Mouse (Mus musculus) testis, adult 2 months (tissue): Measurements from ENCODE around the gene Olfr1259. TPM values are rescaled to one million over a fixed set of nuclear protein-coding genes. Genes with fewer than 3 reads are reported as not detected.
"Not testable (repeated sequence)": the region's sequence is repeated elsewhere in the genome, so short reads cannot be mapped to it uniquely, and the experiment has no call there.

Experiments used
- H3K27ac ChIP-seq: fragments of 200-500 bp; 2 replicates; pipeline ENCODE4 v1.5.1; 2012; ENCODE audit warnings: low read depth, low read length; ENCODE audit not compliant: control insufficient read depth, insufficient read depth
- H3K27me3 ChIP-seq: fragments of 200-500 bp; 2 replicates; pipeline ENCODE4 v1.6.1; 2012; ENCODE audit warnings: mild to moderate bottlenecking, low read length, moderate library complexity; ENCODE audit not compliant: control insufficient read depth, insufficient read depth
- H3K36me3 ChIP-seq: fragments of 200-500 bp; 2 replicates; pipeline ENCODE4 v1.6.1; 2012; ENCODE audit warnings: mild to moderate bottlenecking, low read length; ENCODE audit not compliant: control insufficient read depth, insufficient read depth
- H3K4me1 ChIP-seq: fragments of 200-500 bp; 2 replicates; pipeline ENCODE4 v1.6.1; 2012; ENCODE audit warnings: low read length; ENCODE audit not compliant: control insufficient read depth, insufficient read depth
- H3K4me3 ChIP-seq: fragments of 200-500 bp; 2 replicates; pipeline ENCODE4 v1.5.1; 2012; ENCODE audit warnings: low read depth, mild to moderate bottlenecking, low read length, moderate library complexity, mixed read lengths; ENCODE audit not compliant: control insufficient read depth
- CTCF ChIP-seq: fragments of 200-500 bp; IDR thresholded peaks from 2 replicates; pipeline ENCODE4 v1.5.1; 2012; ENCODE audit warnings: low read depth, mild to moderate bottlenecking, inconsistent platforms, low read length, moderate library complexity; ENCODE audit not compliant: control insufficient read depth, insufficient read depth, insufficient replicate concordance
- POLR2A ChIP-seq: fragments of 200-500 bp; IDR thresholded peaks from 2 replicates; pipeline ENCODE4 v1.6.1; 2012; ENCODE audit warnings: low read depth, mild to moderate bottlenecking, inconsistent platforms, low read length, moderate library complexity; ENCODE audit not compliant: control insufficient read depth
- polyA plus RNA-seq: library from polyadenylated mRNA; depleted of rRNA; stranded (reverse); fragments of >200 nt; gene quantifications from 2 replicates; pipeline ENCODE4 v1.2.3, GENCODE M21; 2012; rRNA removed

Gene Olfr1259
- polyA plus RNA-seq, result 0.15 TPM in 1 of 2 replicates, not detected in the other

- no peaks in the 10 kb centered on the region for H3K4me1 ChIP-seq
- H3K4me3 ChIP-seq, result no peak within 1 kb of the TSS
- H3K27me3 ChIP-seq, result no peaks in the 10 kb centered on the region
- no peak within 1 kb of the TSS for H3K27ac ChIP-seq
- no peaks in the 10 kb centered on the region for H3K36me3 ChIP-seq
- no peak for TF ChIP-seq POLR2A
- TF ChIP-seq CTCF, result no peak
Observed at GRCm38 (mm10) chr2:89948564-89948963, at the start of gene Olfr1259. Gene Olfr1259, minus strand, starts transcription at chr2:89948664.

- no peak within 1 kb of the TSS for H3K4me3 ChIP-seq
- H3K27me3 ChIP-seq, result no peaks in the 10 kb centered on the region
- no peak within 1 kb of the TSS for H3K27ac ChIP-seq
- no peak for TF ChIP-seq CTCF
- no peak for TF ChIP-seq POLR2A
- H3K36me3 ChIP-seq, result no peaks in the 10 kb centered on the region
- H3K4me1 ChIP-seq, result no peaks in the 10 kb centered on the region
Observed at GRCm38 (mm10) chr2:89990921-89991320, 42.5 kb upstream of the Olfr1259 start, which contains the start of gene Olfr1261. Gene Olfr1261, plus strand, starts transcription at chr2:89991221.

- Histone ChIP-seq H3K36me3 (no peaks in the 10 kb centered on the region), H3K4me1 (no peaks in the 10 kb centered on the region), H3K27ac (no peak overlapping the region), H3K4me3 (no peak overlapping the region), H3K27me3 (no peaks in the 10 kb centered on the region)
- TF ChIP-seq CTCF (no peak), POLR2A (no peak)
Observed at GRCm38 (mm10) chr2:89977709-89978108, 29.2 kb upstream of the Olfr1259 start.

GRCm38 (mm10) chr2:89974184-89974583 is 25.7 kb upstream of the Olfr1259 start, which contains the start of gene Olfr1260:
Gene Olfr1260, plus strand, starts transcription at chr2:89974340.
- Histone ChIP-seq H3K4me3 (no peak within 1 kb of the TSS), H3K4me1 (no peaks in the 10 kb centered on the region), H3K27ac (no peak within 1 kb of the TSS), H3K27me3 (no peaks in the 10 kb centered on the region), H3K36me3 (no peaks in the 10 kb centered on the region)
- no peak for TF ChIP-seq POLR2A
- TF ChIP-seq CTCF, result no peak

- TF ChIP-seq POLR2A (no peak), CTCF (no peak)
- no peaks in the 10 kb centered on the region for H3K27me3 ChIP-seq
- no peaks in the 10 kb centered on the region for H3K36me3 ChIP-seq
- H3K27ac ChIP-seq, result no peak within 1 kb of the TSS
- H3K4me3 ChIP-seq, result no peak within 1 kb of the TSS
- no peaks in the 10 kb centered on the region for H3K4me1 ChIP-seq
Observed at GRCm38 (mm10) chr2:89927009-89927408, 21.5 kb downstream of the Olfr1259 start, which contains the start of gene Olfr1258. Gene Olfr1258, plus strand, starts transcription at chr2:89927309.

- H3K27ac ChIP-seq, H3K36me3 ChIP-seq, H3K4me3 ChIP-seq, H3K27me3 ChIP-seq, H3K4me1 ChIP-seq: not testable (repeated sequence)
Observed at GRCm38 (mm10) chr2:89912616-89913015, 35.8 kb downstream of the Olfr1259 start.

Other genes with a start within 250 kb of the Olfr1259 start
- not detected in 2 replicates for gene Olfr1252, start 223.7 kb downstream of the Olfr1259 start, polyA plus RNA-seq
- gene Olfr1253, start 191.6 kb downstream of the Olfr1259 start, polyA plus RNA-seq, result not detected in 2 replicates
- not detected in 2 replicates for gene Olfr1254, start 155.0 kb downstream of the Olfr1259 start, polyA plus RNA-seq
- gene Olfr1255, start 136.6 kb downstream of the Olfr1259 start, polyA plus RNA-seq, result not detected in 2 replicates
- gene Olfr1256, start 107.1 kb downstream of the Olfr1259 start, polyA plus RNA-seq, result not detected in 2 replicates
- gene Olfr48, start 100.5 kb downstream of the Olfr1259 start, polyA plus RNA-seq, result not detected in 2 replicates
- gene Olfr1257, start 70.2 kb downstream of the Olfr1259 start, polyA plus RNA-seq, result 0.06 and 0.27 TPM in 2 replicates
- gene Olfr1258, start 21.4 kb downstream of the Olfr1259 start, polyA plus RNA-seq, result not detected in 2 replicates
- not detected in 2 replicates for gene Olfr1260, start 25.7 kb upstream of the Olfr1259 start, polyA plus RNA-seq
- gene Olfr1261, start 42.6 kb upstream of the Olfr1259 start, polyA plus RNA-seq, result not detected in 2 replicates
- gene Olfr1262, start 51.5 kb upstream of the Olfr1259 start, polyA plus RNA-seq, result not detected in 2 replicates
- not detected in 2 replicates for gene Olfr1263, start 63.5 kb upstream of the Olfr1259 start, polyA plus RNA-seq
- not detected in 2 replicates for gene Olfr1264, start 76.9 kb upstream of the Olfr1259 start, polyA plus RNA-seq
- gene Olfr1265, start 86.7 kb upstream of the Olfr1259 start, polyA plus RNA-seq, result not detected in 2 replicates
- not detected in 2 replicates for gene Olfr140, start 114.9 kb upstream of the Olfr1259 start, polyA plus RNA-seq
- gene Olfr1269, start 172.7 kb upstream of the Olfr1259 start, polyA plus RNA-seq, result not detected in 2 replicates
- gene Olfr32, start 193.6 kb upstream of the Olfr1259 start, polyA plus RNA-seq, result 0.52 and 0.69 TPM in 2 replicates
- 0.06 and 0.37 TPM in 2 replicates for gene Olfr1270, start 204.4 kb upstream of the Olfr1259 start, polyA plus RNA-seq